Mouse (Mus musculus) erythroblast, embryonic 14.5 days (primary cell): Measurements from ENCODE around the gene Agap1.

Experiments
- GATA1 ChIP-seq: IDR thresholded peaks from 2 replicates; pipeline ENCODE4 v1.6.1; 2012; ENCODE audit warnings: low read length, inconsistent platforms, mixed read lengths
- TAL1 ChIP-seq: IDR thresholded peaks from 3 replicates; pipeline ENCODE4 v1.6.1; 2012; ENCODE audit warnings: low read length, inconsistent platforms, mixed read lengths

DNA sequence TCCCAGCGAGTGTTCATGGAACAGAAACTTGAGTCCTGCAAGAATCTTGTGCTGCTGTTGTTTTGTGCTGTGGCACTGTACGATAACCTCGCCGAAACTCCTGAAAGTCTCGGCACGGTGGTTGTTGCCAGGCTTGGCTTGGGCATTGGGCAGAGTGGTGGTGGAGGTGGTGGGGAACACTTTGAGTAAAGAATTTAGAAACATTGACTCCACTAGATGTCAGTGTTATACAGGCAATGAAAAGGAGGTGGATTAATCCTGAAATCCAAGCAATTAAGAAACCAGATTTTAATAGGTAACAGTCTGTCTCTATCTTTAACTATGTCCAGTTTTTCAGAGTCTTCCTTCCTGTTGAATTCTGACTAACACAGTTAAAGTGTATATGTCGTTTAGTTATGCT is 212.8 kb downstream of the Agap1 start:
- TF ChIP-seq TAL1 (no peak), GATA1 (no peak)
